Mouse (Mus musculus) olfactory bulb, adult 2 months (tissue): ENCODE data around the gene Gm45799.

Experiments used
- CTCF ChIP-seq: fragments of 200-500 bp; IDR thresholded peaks from 2 replicates; pipeline ENCODE4 v1.5.1; 2012; ENCODE audit warnings: low read depth, mild to moderate bottlenecking, low read length, moderate library complexity; ENCODE audit not compliant: insufficient read depth
- POLR2A ChIP-seq: fragments of 200-500 bp; IDR thresholded peaks from 2 replicates; pipeline ENCODE4 v1.6.1; 2012; ENCODE audit warnings: mild to moderate bottlenecking, low read depth, low read length, moderate library complexity; ENCODE audit not compliant: insufficient read depth

GRCm38 (mm10) chr7:105650639-105651435, 10.5 kb downstream of the Gm45799 start, which contains the start of gene Dnhd1:
- TF ChIP-seq CTCF (peak; percentile 52; the same call in 1 of the 2 replicates), POLR2A (no peak)
